Mouse (Mus musculus) MEL (cell line): Measurements from ENCODE around the gene Rgma.

Experiments used
- CTCF ChIP-seq, 3 experiments: IDR thresholded peaks in 2 of 3; conservative IDR thresholded peaks in 1 of 3; 2 replicates each; pipeline ENCODE4 v1.5.1; 2011 to 2012; ENCODE audit warnings: low read length in 3 of 3, low read depth in 2 of 3, mild to moderate bottlenecking in 2 of 3, improper control_type of control experiment in 1 of 3, inconsistent platforms in 1 of 3, mixed read lengths in 1 of 3, moderate library complexity in 1 of 3; ENCODE audit not compliant: control insufficient read depth in 1 of 3, insufficient read depth in 1 of 3, poor library complexity in 1 of 3, severe bottlenecking in 1 of 3
- ELF1 ChIP-seq: IDR thresholded peaks from 2 replicates; pipeline ENCODE4 v1.6.1; 2014; ENCODE audit warnings: low read depth, mild to moderate bottlenecking, inconsistent platforms, low read length, improper control_type of control experiment, moderate library complexity
- EP300 ChIP-seq, 2 experiments: IDR thresholded peaks; 2 replicates each; pipeline ENCODE4 v1.6.1; 2011; ENCODE audit warnings: improper control_type of control experiment in 2 of 2, low read length in 2 of 2, low read depth in 1 of 2, mild to moderate bottlenecking in 1 of 2
- MAFK ChIP-seq: IDR thresholded peaks from 2 replicates; pipeline ENCODE4 v1.6.1; 2011; ENCODE audit warnings: low read depth, mild to moderate bottlenecking, low read length, improper control_type of control experiment, borderline replicate concordance
- POLR2A ChIP-seq, 2 experiments: IDR thresholded peaks; 2 replicates each; pipeline ENCODE4 v1.6.1; 2011 to 2012; ENCODE audit warnings: low read length in 2 of 2, mild to moderate bottlenecking in 2 of 2, control low read depth in 1 of 2, improper control_type of control experiment in 1 of 2, low read depth in 1 of 2, moderate library complexity in 1 of 2; ENCODE audit not compliant: control insufficient read depth in 1 of 2, insufficient read depth in 1 of 2, poor library complexity in 1 of 2
- RCOR1 ChIP-seq: IDR thresholded peaks from 2 replicates; pipeline ENCODE4 v1.6.1; 2012; ENCODE audit warnings: low read depth, mild to moderate bottlenecking, inconsistent platforms, low read length, improper control_type of control experiment
- ZMIZ1 ChIP-seq: IDR thresholded peaks from 2 replicates; pipeline ENCODE4 v1.6.1; 2012; ENCODE audit warnings: low read depth, mild to moderate bottlenecking, inconsistent platforms, low read length, improper control_type of control experiment, moderate library complexity

DNA sequence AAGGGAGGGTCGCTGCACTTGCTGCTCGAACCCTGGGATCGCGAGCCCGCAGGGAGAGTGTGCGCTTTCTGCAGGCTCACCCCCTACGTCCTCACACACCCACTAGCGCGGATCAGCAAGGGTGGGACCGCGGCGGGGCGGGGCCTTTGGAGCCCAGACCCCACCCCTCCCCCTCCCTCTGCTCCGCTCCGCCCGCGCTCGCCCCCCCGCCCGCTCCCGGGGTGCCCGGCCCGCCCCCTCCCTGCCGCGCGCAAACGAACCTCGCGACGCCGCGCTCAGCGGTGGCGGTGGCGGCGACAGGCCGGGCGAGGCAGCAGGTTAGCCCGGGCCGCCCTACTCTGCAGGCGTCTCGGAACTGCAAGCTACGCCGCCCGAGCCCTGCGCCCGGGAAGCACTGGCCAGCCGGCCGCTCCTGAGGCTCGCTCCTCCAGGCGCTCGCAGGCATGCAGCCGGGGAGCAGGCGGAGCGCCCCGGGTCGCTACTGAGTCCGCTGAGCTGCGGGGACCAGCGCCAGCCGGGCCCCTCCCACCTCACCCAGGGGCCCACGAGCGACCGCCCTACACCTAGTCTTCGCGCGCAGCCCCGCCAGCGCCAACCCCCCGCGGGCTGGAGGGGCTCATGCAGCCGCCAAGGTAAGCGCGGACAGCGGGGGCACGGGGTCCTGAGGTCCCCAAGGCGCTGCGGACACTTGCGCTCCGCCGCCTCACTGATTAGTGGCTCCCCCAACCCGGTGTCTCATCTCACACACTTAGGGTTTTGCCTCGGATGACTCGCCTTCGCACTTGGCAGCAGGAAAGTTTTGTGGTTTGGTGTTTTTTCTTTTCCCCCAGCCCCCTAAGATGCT lies at the start of gene Rgma:
- TF ChIP-seq MAFK = no peak
- no peak for TF ChIP-seq EP300 (IDR thresholded peaks at IDR 0.05; ENCODE audit: low read depth in 1 of 2, low read length in 2 of 2)
- no peak for TF ChIP-seq ELF1
- no peak for TF ChIP-seq POLR2A (IDR thresholded peaks at IDR 0.05; ENCODE audit: control insufficient read depth in 1 of 2, insufficient read depth in 1 of 2, low read depth in 1 of 2, low read length in 2 of 2, poor library complexity in 1 of 2)
- TF ChIP-seq ZMIZ1 = no peak
- TF ChIP-seq CTCF (IDR thresholded peaks at IDR 0.05 in 2 of 3, conservative IDR thresholded peaks at IDR 0.05 in 1 of 3; ENCODE audit: control insufficient read depth in 1 of 3, insufficient read depth in 1 of 3, low read depth in 2 of 3, low read length in 3 of 3, poor library complexity in 1 of 3, severe bottlenecking in 1 of 3) = no peak
- no peak for TF ChIP-seq RCOR1
